Mouse (Mus musculus) E14TG2a.4 (cell line): ENCODE data around the gene Macrod2.

Experiments
- CTCF ChIP-seq: conservative IDR thresholded peaks from 2 replicates; pipeline ENCODE4 v1.5.1; 2014; ENCODE audit warnings: low read length
- NANOG ChIP-seq: IDR thresholded peaks from 2 replicates; pipeline ENCODE4 v1.6.1; 2014; ENCODE audit warnings: borderline replicate concordance, low read length, mixed read lengths
- POU5F1 ChIP-seq: IDR thresholded peaks from 2 replicates; pipeline ENCODE4 v1.6.1; 2014; ENCODE audit warnings: low read length, borderline replicate concordance

DNA sequence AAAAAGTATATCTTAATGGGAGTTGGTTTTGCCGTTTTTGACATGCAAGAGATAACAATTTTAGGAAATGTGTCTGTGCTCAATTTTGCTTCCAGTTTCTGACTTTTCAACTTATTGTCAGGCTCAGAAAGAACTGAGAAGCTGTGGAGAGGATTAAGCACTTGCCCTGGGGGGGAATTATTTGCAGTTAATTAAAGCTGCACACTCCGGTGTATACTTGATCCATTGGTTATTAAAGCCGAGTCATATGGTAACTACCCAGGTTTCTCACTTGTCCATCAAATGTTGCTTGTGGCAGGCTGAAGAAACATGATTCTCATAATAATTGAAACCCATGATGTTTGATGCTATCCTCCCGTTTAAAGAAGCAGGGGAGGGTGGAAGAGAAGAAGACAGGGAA, 1899.7 kb downstream of the Macrod2 start:
- TF ChIP-seq CTCF, result no peak
- TF ChIP-seq POU5F1, result no peak
- no peak for TF ChIP-seq NANOG
